Mouse (Mus musculus) embryonic stem cell, embryonic (primary cell): Measurements from ENCODE around the gene Fut2.

ENCODE experiments used
- CTCF ChIA-PET, 4 experiments: fragments of 300-600 bp in 2 of 4; fragments of 350-600 bp in 2 of 4; sonication (Branson Sonifier 250); formaldehyde crosslinking; loops; one replicate each; lab custom pipeline; 2022; ENCODE audit warnings: inconsistent platforms in 2 of 4; lab: Charles Lee
- POLR2A ChIA-PET, 4 experiments: fragments of 300-600 bp in 2 of 4; fragments of 350-600 bp in 2 of 4; sonication (Branson Sonifier 250); formaldehyde crosslinking; loops; one replicate each; lab custom pipeline; 2022; ENCODE audit warnings: antibody characterized with exemption in 4 of 4, inconsistent platforms in 1 of 4; lab: Charles Lee

The Fut2 gene

GRCm38 (mm10) chr7:45693921-45694591 lies 27.9 kb upstream of the Fut2 start, which contains the start of gene Sec1:
Sec1 (minus strand) TSS chr7:45694402.
- ChIA-PET CTCF (interaction anchor here in 3 of 4 experiments (0.5 to 3.6 kb wide), 6 partner anchors 11 to 289 kb away, joined by 3 to 18 read pairs (median 6); partner anchors contain the start of genes Ntn5 (in 2 of the 3) and Kcna7 (in 1 of the 3)), POLR2A (interaction anchor here (0.9 to 3.3 kb wide), 13 partner anchors 10 to 175 kb away, joined by 3 to 27 read pairs (median 4); partner anchors contain the start of genes Sphk2 (in 3 of the 4), Dbp (in 2 of the 4), Fut2 (in 1 of the 4) and Ntn5 (in 1 of the 4))

- ChIA-PET POLR2A (interaction anchor here in 2 of 4 experiments (0.6 to 3.3 kb wide), 3 partner anchors 9 to 540 kb away, joined by 4 to 17 read pairs (median 8); partner anchors contain the start of gene Ntn5 (in 1 of the 2)), CTCF (interaction anchor here in 3 of 4 experiments (1.1 to 3.6 kb wide), 4 partner anchors 8 to 10 kb away, joined by 3 to 18 read pairs (median 7); partner anchors contain the start of gene Ntn5 (in 2 of the 3))
Measured at GRCm38 (mm10) chr7:45692364-45692763, 26.2 kb upstream of the Fut2 start.

GRCm38 (mm10) chr7:45689800-45690199 lies 23.6 kb upstream of the Fut2 start:
- ChIA-PET POLR2A (interaction anchor here in 3 of 4 experiments (0.6 to 3.1 kb wide), 20 partner anchors 10 to 253 kb away, joined by 3 to 14 read pairs (median 4); partner anchors contain the start of genes Car11 (in 2 of the 3), Sphk2 (in 2 of the 3) and Fam83e (in 1 of the 3)), CTCF (interaction anchor here in 2 of 4 experiments (0.5 to 1.0 kb wide), 2 partner anchors 97 to 308 kb away, joined by 3 read pairs; no protein-coding TSS in a partner anchor)

- POLR2A ChIA-PET: interaction anchor here in 3 of 4 experiments (0.6 to 3.1 kb wide), 13 partner anchors 11 to 232 kb away, joined by 3 to 13 read pairs (median 4); partner anchors contain the start of genes Car11 (in 2 of the 3) and Sphk2 (in 2 of the 3)
- CTCF ChIA-PET: no interaction called here
Measured at GRCm38 (mm10) chr7:45689099-45689498, 22.9 kb upstream of the Fut2 start.

GRCm38 (mm10) chr7:45686841-45687240 lies 20.6 kb upstream of the Fut2 start:
- CTCF ChIA-PET: no interaction called here
- POLR2A ChIA-PET: interaction anchor here in 1 of 4 experiments (1.3 kb wide), 1 partner anchor 161 kb away, joined by 3 read pairs; the partner anchor contains the start of genes Plekha4 and Ppp1r15a

GRCm38 (mm10) chr7:45685811-45686210 lies 19.6 kb upstream of the Fut2 start:
- ChIA-PET CTCF (interaction anchor here in 2 of 4 experiments (0.6 to 4.1 kb wide), 2 partner anchors 41 to 169 kb away, joined by 3 to 33 read pairs; no protein-coding TSS in a partner anchor), POLR2A (interaction anchor here in 2 of 4 experiments (0.5 to 1.3 kb wide), 4 partner anchors 9 to 376 kb away, joined by 3 to 4 read pairs (median 4); no protein-coding TSS in a partner anchor)

- ChIA-PET POLR2A (interaction anchor here (0.5 to 4.7 kb wide), 47 partner anchors 10 to 270 kb away, joined by 3 to 21 read pairs (median 5); partner anchors contain the start of genes Sphk2 (in 3 of the 4), Car11 (in 2 of the 4), Ftl1 (in 2 of the 4) and Fut2 (in 2 of the 4)), CTCF (interaction anchor here (0.5 to 4.1 kb wide), 69 partner anchors 9 to 547 kb away, joined by 3 to 33 read pairs (median 5); partner anchors contain the start of genes Car11 (in 2 of the 4), Fut1 (in 2 of the 4), Sec1 (in 2 of the 4) and Cyth2 (in 1 of the 4))
Measured at GRCm38 (mm10) chr7:45683396-45684050, 17.3 kb upstream of the Fut2 start, which contains the start of gene Ntn5. Ntn5 (plus strand) TSS chr7:45684022.

GRCm38 (mm10) chr7:45682144-45683126 lies 16.2 kb upstream of the Fut2 start:
- CTCF ChIA-PET: interaction anchor here (0.5 to 4.1 kb wide), 128 partner anchors 8 to 602 kb away, joined by 3 to 33 read pairs (median 4); partner anchors contain the start of genes Car11 (in 3 of the 4), Fut1 (in 2 of the 4), Gys1 (in 2 of the 4) and Nucb1 (in 2 of the 4)
- POLR2A ChIA-PET: interaction anchor here (0.5 to 4.7 kb wide), 59 partner anchors 8 to 268 kb away, joined by 3 to 21 read pairs (median 5); partner anchors contain the start of genes Sphk2 (in 3 of the 4), Car11 (in 2 of the 4), Ftl1 (in 2 of the 4) and Fut2 (in 2 of the 4)

GRCm38 (mm10) chr7:45681046-45681736 lies 15.0 kb upstream of the Fut2 start:
- ChIA-PET POLR2A (interaction anchor here in 3 of 4 experiments (0.5 to 4.7 kb wide), 13 partner anchors 9 to 241 kb away, joined by 3 to 21 read pairs (median 6); partner anchors contain the start of genes Dbp (in 1 of the 3), Fut2 (in 1 of the 3), Plekha4 (in 1 of the 3) and Ppp1r15a (in 1 of the 3)), CTCF (interaction anchor here (0.5 to 3.7 kb wide), 9 partner anchors 10 to 499 kb away, joined by 3 to 21 read pairs (median 4); partner anchors contain the start of genes Abcc8 (in 1 of the 4), Bax (in 1 of the 4) and Sec1 (in 1 of the 4))

GRCm38 (mm10) chr7:45679966-45680621 lies 13.9 kb upstream of the Fut2 start:
- ChIA-PET CTCF (interaction anchor here in 1 of 4 experiments (1.1 to 1.4 kb wide), 3 partner anchors 11 to 203 kb away, joined by 3 read pairs; no protein-coding TSS in a partner anchor), POLR2A (interaction anchor here in 3 of 4 experiments (0.6 to 4.7 kb wide), 14 partner anchors 14 to 180 kb away, joined by 3 to 20 read pairs (median 4); partner anchors contain the start of genes Fut2 (in 2 of the 3), Sphk2 (in 2 of the 3), Dbp (in 1 of the 3) and Spaca4 (in 1 of the 3))

GRCm38 (mm10) chr7:45678513-45678912 lies 12.3 kb upstream of the Fut2 start:
- CTCF ChIA-PET: interaction anchor here in 1 of 4 experiments (0.9 to 1.3 kb wide), 2 partner anchors 10 to 83 kb away, joined by 3 to 6 read pairs; no protein-coding TSS in a partner anchor
- POLR2A ChIA-PET: interaction anchor here in 2 of 4 experiments (0.9 to 2.2 kb wide), 3 partner anchors 13 to 39 kb away, joined by 3 to 9 read pairs (median 5); partner anchors contain the start of genes Fut2 (in 1 of the 2) and Sphk2 (in 1 of the 2)

GRCm38 (mm10) chr7:45677627-45678295 lies 11.6 kb upstream of the Fut2 start:
- CTCF ChIA-PET: interaction anchor here in 2 of 4 experiments (0.6 to 1.3 kb wide), 4 partner anchors 9 to 82 kb away, joined by 3 to 6 read pairs (median 3); partner anchors contain the start of gene Fut2 (in 1 of the 2)
- POLR2A ChIA-PET: interaction anchor here in 3 of 4 experiments (0.6 to 2.2 kb wide), 6 partner anchors 12 to 108 kb away, joined by 3 to 9 read pairs (median 3); partner anchors contain the start of genes Fut2 (in 2 of the 3) and Sphk2 (in 1 of the 3)

- POLR2A ChIA-PET: interaction anchor here in 3 of 4 experiments (0.5 to 2.2 kb wide), 12 partner anchors 13 to 699 kb away, joined by 3 to 13 read pairs (median 4); partner anchors contain the start of genes Ntn5 (in 1 of the 3) and Snrnp70 (in 1 of the 3)
Measured at GRCm38 (mm10) chr7:45668921-45669320, 2.7 kb upstream of the Fut2 start.

More at GRCm38 (mm10) chr7:45668921-45669320, 2.7 kb upstream of the Fut2 start:
- CTCF ChIA-PET: interaction anchor here (0.6 to 3.6 kb wide), 38 partner anchors 9 to 902 kb away, joined by 3 to 21 read pairs (median 4); partner anchors contain the start of genes Ntn5 (in 2 of the 4) and Fut1 (in 1 of the 4)
